Mouse (Mus musculus) cortical plate, adult 2 months (tissue): ENCODE data around the gene Arhgdia.

ENCODE experiments used
- CTCF ChIP-seq: fragments of 200-500 bp; IDR thresholded peaks from 2 replicates; pipeline ENCODE4 v1.5.1; 2011; ENCODE audit warnings: mild to moderate bottlenecking, control low read depth, low read length; ENCODE audit not compliant: insufficient read depth; ENCODE audit errors: extremely low read depth
- POLR2A ChIP-seq: fragments of 200-500 bp; IDR thresholded peaks from 2 replicates; pipeline ENCODE4 v1.6.1; 2011; ENCODE audit warnings: mild to moderate bottlenecking, low read length, control low read depth; ENCODE audit not compliant: insufficient read depth; ENCODE audit errors: extremely low read depth

GRCm38 (mm10) chr11:120613481-120613972 lies 32.1 kb upstream of the Arhgdia start:
- TF ChIP-seq POLR2A (no peak), CTCF (no peak)
